Mouse (Mus musculus): Measurements from ENCODE around the gene Mroh8. TPM values are rescaled to one million over a fixed set of nuclear protein-coding genes. Genes with fewer than 3 reads are reported as not detected.

Mroh8 gene
- polyA plus RNA-seq, 1 experiment: 1.3 TPM

DNA sequence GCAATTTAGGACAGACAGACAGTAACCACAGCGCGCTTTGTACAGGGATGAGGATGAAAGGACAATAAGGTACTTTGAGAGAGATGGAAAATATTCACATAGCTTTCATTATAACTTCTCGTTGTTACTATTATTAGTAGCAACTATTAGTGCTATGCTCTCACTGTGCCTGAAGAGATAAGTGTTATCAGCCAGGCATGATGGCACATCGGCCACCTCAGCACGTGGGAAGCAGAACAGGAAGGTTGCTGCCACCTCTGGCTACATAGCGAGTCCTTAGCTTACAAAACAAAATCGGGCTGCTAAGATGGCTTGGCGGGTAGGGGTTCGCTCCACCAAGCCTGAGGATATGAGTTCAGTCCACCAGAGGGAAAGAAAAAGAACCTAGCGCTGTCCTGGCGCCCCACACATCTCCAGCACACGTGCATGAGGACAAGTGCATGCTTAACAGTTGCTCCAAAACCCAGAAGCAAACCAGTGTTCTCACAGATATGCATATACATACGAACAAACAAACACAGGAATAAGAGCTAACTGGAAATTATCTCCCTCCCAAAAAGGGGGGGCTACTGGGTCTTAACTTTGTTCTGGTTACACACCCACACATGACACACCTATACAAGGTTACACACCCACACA is 94.2 kb downstream of the Mroh8 start:
- 94% methylated on average over 13 of the region's 13 CpGs for WGBS
- Histone ChIP-seq H3K27ac (ENCODE audit: insufficient read depth, low read length) (no peak overlapping the region), H3K27me3 (ENCODE audit: control insufficient read depth, insufficient read depth, low read length) (no peaks in the 10 kb centered on the region), H3K4me3 (replicated peaks; ENCODE audit: insufficient read depth, low read depth, low read length) (no peak overlapping the region), H3K4me1 (ENCODE audit: control insufficient read depth, insufficient read depth, low read length) (no peaks in the 10 kb centered on the region)
- TF ChIP-seq CTCF (IDR thresholded peaks at IDR 0.05; ENCODE audit: borderline replicate concordance, insufficient read depth, low read depth, low read length): no peak
- no peak for TF ChIP-seq POLR2A (IDR thresholded peaks at IDR 0.05; ENCODE audit: borderline replicate concordance, insufficient read depth, low read length)
- no peak for DNase-seq

DNA sequence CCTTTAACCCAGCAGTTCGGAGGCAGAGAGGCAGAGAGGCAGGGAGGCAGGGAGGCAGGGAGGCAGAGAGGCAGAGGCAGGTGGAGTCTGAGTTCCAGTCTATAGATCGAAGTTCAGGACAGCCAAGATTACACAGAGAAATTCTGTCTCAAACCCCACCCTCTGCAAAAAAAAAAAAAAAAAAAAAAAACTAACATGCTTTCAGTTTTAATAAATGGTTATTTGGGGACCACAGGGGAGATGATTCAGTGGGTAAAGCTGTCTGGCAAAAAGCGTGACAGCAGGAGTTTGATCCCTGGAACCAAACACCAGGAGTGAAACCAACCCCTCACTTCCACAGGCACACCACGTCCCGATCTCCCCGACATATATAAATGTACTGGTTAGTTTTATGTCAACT is 101.2 kb downstream of the Mroh8 start:
- Histone ChIP-seq H3K27me3 (ENCODE audit: control insufficient read depth, insufficient read depth, low read length) (no peaks in the 10 kb centered on the region), H3K4me3 (replicated peaks; ENCODE audit: insufficient read depth, low read depth, low read length) (no peak overlapping the region), H3K27ac (ENCODE audit: insufficient read depth, low read length) (no peak overlapping the region), H3K4me1 (ENCODE audit: control insufficient read depth, insufficient read depth, low read length) (no peaks in the 10 kb centered on the region)
- 77% methylated on average over 6 of the region's 6 CpGs for WGBS
- DNase-seq: no peak
- TF ChIP-seq CTCF (IDR thresholded peaks at IDR 0.05; ENCODE audit: borderline replicate concordance, insufficient read depth, low read depth, low read length): no peak

DNA sequence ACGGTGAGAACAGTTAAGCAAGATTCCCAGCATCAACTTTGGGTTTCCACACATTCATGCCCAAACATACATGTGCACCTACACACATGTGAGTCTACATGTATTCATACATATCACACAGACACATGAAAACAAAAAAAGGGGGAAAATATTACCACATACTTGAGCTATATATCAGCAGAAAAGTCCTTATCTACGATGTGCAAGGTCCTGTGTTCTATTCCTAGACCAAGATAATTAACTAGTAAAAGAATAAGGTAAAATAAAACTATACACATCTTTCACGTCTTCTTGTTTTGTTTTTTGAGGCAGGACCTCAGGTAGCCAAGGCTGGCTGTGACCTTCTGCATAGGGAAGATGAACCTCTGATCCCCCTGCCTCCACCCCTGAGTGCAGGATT is 103.1 kb downstream of the Mroh8 start:
- WGBS: 93% methylated on average over 3 of the region's 3 CpGs
- DNase-seq: no peak
- Histone ChIP-seq H3K4me3 (replicated peaks; ENCODE audit: insufficient read depth, low read depth, low read length) (no peak overlapping the region), H3K27ac (ENCODE audit: insufficient read depth, low read length) (no peak overlapping the region), H3K4me1 (ENCODE audit: control insufficient read depth, insufficient read depth, low read length) (no peaks in the 10 kb centered on the region), H3K27me3 (ENCODE audit: control insufficient read depth, insufficient read depth, low read length) (no peaks in the 10 kb centered on the region)
- no peak for TF ChIP-seq CTCF (IDR thresholded peaks at IDR 0.05; ENCODE audit: borderline replicate concordance, insufficient read depth, low read depth, low read length)
- no peak for TF ChIP-seq POLR2A (IDR thresholded peaks at IDR 0.05; ENCODE audit: borderline replicate concordance, insufficient read depth, low read length)

DNA sequence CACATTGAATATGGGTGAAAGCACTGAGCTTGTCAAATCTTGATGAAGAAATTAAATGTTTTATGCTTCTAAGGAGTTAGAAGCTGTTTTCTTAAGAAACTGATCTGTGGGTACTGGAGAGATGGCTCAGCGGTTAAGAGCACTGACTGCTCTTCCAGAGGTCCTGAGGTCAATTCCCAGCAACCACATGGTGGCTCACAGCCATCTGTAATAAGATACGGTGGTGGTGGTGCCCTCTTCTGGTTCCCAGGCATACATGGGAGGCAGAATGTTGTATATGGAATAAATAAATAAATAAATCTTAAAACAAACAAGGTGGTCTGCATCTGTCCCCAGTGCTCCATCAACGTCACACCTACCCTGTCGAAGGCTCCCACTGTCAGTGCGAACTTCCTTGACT is 104.9 kb downstream of the Mroh8 start:
- Histone ChIP-seq H3K27me3 (ENCODE audit: control insufficient read depth, insufficient read depth, low read length) (no peaks in the 10 kb centered on the region), H3K27ac (ENCODE audit: insufficient read depth, low read length) (no peak overlapping the region), H3K4me1 (ENCODE audit: control insufficient read depth, insufficient read depth, low read length) (no peaks in the 10 kb centered on the region), H3K4me3 (replicated peaks; ENCODE audit: insufficient read depth, low read depth, low read length) (no peak overlapping the region)
- 67% methylated on average over 5 of the region's 5 CpGs for WGBS
- TF ChIP-seq CTCF (IDR thresholded peaks at IDR 0.05; ENCODE audit: borderline replicate concordance, insufficient read depth, low read depth, low read length) (no peak), POLR2A (IDR thresholded peaks at IDR 0.05; ENCODE audit: borderline replicate concordance, insufficient read depth, low read length) (no peak)
- DNase-seq: no peak

DNA sequence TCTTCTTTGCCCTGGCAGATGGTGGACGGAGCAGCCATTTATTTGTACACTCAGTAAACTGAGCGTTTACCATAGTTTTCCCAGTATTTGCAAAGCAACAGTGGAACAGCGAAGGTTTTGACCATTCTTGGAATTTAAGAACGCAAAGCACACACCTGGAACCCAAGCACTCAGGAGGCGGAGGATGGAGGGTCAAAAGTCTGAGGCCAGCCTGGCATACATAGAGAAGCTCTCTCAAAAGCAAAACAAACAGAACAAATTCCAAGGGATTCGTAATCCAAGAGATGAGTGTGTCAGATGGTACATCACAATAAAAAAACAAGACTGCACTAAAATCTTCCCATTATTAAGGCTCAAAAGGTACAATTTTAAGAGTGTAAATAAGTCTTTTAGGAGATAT is 105.8 kb downstream of the Mroh8 start:
- 96% methylated on average over 6 of the region's 6 CpGs for WGBS
- no peak for TF ChIP-seq CTCF (IDR thresholded peaks at IDR 0.05; ENCODE audit: borderline replicate concordance, insufficient read depth, low read depth, low read length)
- no peak for TF ChIP-seq POLR2A (IDR thresholded peaks at IDR 0.05; ENCODE audit: borderline replicate concordance, insufficient read depth, low read length)
- Histone ChIP-seq H3K4me3 (replicated peaks; ENCODE audit: insufficient read depth, low read depth, low read length) (no peak overlapping the region), H3K4me1 (ENCODE audit: control insufficient read depth, insufficient read depth, low read length) (no peaks in the 10 kb centered on the region), H3K27me3 (ENCODE audit: control insufficient read depth, insufficient read depth, low read length) (no peaks in the 10 kb centered on the region), H3K27ac (ENCODE audit: insufficient read depth, low read length) (no peak overlapping the region)
- no peak for DNase-seq

DNA sequence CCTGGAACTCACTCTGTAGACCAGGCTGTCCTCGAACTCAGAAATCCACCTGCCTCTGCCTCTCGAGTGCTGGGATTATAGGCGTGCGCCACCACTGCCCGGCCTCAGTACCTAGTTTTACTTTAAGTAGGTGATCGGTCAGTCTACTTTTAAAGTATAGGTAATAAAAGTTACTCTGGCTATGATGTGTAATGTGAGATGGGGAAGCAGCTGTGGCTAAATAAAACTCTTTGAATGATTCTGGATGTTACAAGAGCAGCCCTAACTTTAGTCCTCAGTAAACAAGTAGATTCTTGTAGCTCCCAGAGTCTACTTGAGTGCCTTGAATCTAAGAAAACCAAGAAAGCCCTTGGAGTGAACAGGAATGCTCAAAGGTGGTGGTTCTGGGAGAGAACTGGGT is 106.4 kb downstream of the Mroh8 start:
- no peaks in the 10 kb centered on the region for H3K27me3 ChIP-seq (ENCODE audit: control insufficient read depth, insufficient read depth, low read length)
- no peak overlapping the region for H3K4me3 ChIP-seq (replicated peaks; ENCODE audit: insufficient read depth, low read depth, low read length)
- no peak overlapping the region for H3K27ac ChIP-seq (ENCODE audit: insufficient read depth, low read length)
- no peaks in the 10 kb centered on the region for H3K4me1 ChIP-seq (ENCODE audit: control insufficient read depth, insufficient read depth, low read length)
- DNase-seq: no peak
- no peak for TF ChIP-seq POLR2A (IDR thresholded peaks at IDR 0.05; ENCODE audit: borderline replicate concordance, insufficient read depth, low read length)
- no peak for TF ChIP-seq CTCF (IDR thresholded peaks at IDR 0.05; ENCODE audit: borderline replicate concordance, insufficient read depth, low read depth, low read length)
- whole genome bisulfite sequencing: 96% methylated on average over 6 of the region's 6 CpGs

DNA sequence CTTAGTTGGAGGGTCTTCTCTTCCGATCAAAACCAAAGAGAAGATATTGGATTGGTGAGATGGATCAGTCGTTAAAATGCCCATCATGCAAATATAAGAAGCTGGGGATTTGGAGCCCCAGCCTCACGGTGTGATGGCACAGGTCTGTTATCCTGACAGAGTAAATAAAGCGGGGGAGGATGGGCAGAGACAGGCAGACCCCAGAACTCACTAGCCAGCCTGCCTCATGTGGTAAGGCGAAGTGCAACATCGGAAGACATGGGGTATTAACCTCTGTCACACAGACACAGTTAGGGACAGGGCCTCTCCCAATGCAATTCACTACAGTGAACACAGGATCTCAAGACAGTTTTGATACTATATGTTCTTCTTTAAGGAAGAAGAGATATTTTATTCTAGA is 108.7 kb downstream of the Mroh8 start:
- DNase-seq: no peak
- Histone ChIP-seq H3K4me3 (replicated peaks; ENCODE audit: insufficient read depth, low read depth, low read length) (no peak overlapping the region), H3K4me1 (ENCODE audit: control insufficient read depth, insufficient read depth, low read length) (no peaks in the 10 kb centered on the region), H3K27ac (ENCODE audit: insufficient read depth, low read length) (no peak overlapping the region), H3K27me3 (ENCODE audit: control insufficient read depth, insufficient read depth, low read length) (no peaks in the 10 kb centered on the region)
- WGBS: 33% methylated on average over 6 of the region's 6 CpGs
- TF ChIP-seq CTCF (IDR thresholded peaks at IDR 0.05; ENCODE audit: borderline replicate concordance, insufficient read depth, low read depth, low read length) (no peak), POLR2A (IDR thresholded peaks at IDR 0.05; ENCODE audit: borderline replicate concordance, insufficient read depth, low read length) (no peak)

DNA sequence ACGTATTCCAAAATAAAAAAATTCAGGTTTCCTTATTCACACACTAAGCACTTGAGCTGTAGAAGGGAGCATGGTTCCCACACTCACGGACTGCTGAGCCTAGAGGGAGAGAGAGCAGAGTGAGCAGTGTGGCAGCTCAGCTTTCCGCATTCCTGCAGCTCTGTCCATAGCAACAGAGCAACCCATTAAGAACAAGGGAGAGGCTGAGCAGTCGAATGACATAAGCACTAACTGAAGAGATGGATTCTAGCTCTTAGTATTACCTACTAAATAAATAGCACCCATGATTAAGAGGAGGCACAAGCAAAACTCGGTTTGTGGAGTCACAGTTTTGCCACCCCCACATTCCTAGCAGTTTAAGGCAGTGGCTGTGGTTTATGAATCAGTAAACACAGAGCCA is 109.2 kb downstream of the Mroh8 start:
- Histone ChIP-seq H3K27me3 (ENCODE audit: control insufficient read depth, insufficient read depth, low read length) (no peaks in the 10 kb centered on the region), H3K27ac (ENCODE audit: insufficient read depth, low read length) (no peak overlapping the region), H3K4me3 (replicated peaks; ENCODE audit: insufficient read depth, low read depth, low read length) (no peak overlapping the region), H3K4me1 (ENCODE audit: control insufficient read depth, insufficient read depth, low read length) (no peaks in the 10 kb centered on the region)
- TF ChIP-seq CTCF (IDR thresholded peaks at IDR 0.05; ENCODE audit: borderline replicate concordance, insufficient read depth, low read depth, low read length): no peak
- no peak for TF ChIP-seq POLR2A (IDR thresholded peaks at IDR 0.05; ENCODE audit: borderline replicate concordance, insufficient read depth, low read length)
- no peak for DNase-seq
- 28% methylated on average over 5 of the region's 5 CpGs for WGBS
